In the genomic region with DNA sequence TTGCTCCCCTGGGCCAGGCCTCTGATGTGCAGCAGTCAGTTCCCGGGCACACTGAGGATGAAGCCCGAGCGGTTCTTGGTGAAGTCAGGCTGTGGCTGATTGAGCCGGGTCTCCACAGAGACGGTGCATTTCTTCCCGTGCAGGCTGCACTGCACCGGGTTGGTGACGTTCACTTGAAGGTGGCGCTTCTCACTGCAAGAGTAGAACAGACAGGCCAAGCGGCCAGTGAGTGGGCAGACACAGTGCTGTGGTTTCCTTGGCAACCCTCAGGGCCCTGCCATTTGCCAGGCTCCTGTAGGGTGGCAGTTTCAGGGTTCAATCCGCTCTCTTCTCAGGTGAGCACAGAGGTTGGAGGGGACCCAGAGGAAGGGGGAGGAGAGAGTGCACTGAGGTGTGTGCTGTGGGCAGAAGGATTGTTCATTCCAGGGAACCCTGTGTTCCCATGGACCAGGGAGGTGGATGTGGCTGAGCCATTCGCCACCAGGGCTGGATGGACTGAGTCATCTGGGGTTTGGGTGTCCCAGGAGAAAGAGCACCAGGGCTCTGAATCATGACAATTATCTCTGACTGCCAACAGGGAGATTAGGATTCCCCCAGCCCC, we compare ENCODE assay signal across 8 mouse cellular contexts. TPM values are rescaled to one million over a fixed set of nuclear protein-coding genes. Genes with fewer than 3 reads are reported as not detected.
DNase-seq lines count a peak whose midpoint lies in the region; ATAC-seq and TF ChIP-seq lines count a peak whose summit lies in the region.

No protein-coding gene starts in this region.

- peak; percentile 30; the same call in 1 of the 2 replicates for ATAC-seq in embryonic facial prominence, embryonic 14.5 days (ENCODE audit: low read depth)
- ATAC-seq in monocyte, adult 5-6 weeks (replicated peaks; ENCODE audit: insufficient number of reproducible peaks, low FRiP score, low TSS enrichment, poor library complexity, severe bottlenecking): no peak

- no peaks in the 10 kb centered on the region for H3K36me3 ChIP-seq in embryonic facial prominence, embryonic 14.5 days (ENCODE audit: control insufficient read depth, insufficient read depth, low read length)
- H3K36me3 ChIP-seq in myocyte (ENCODE audit: control insufficient read depth, insufficient read depth): peaks cover 9% of the 10 kb centered on the region

- no peak overlapping the region for H3K4me3 ChIP-seq in embryonic facial prominence, embryonic 14.5 days (ENCODE audit: low read depth, low read length)
- H3K4me3 ChIP-seq in myocyte: peak overlapping the region; percentile 1

- no peak overlapping the region for H3ac ChIP-seq in myocyte (ENCODE audit: control insufficient read depth, insufficient read length)

- peak; percentile 81 for DNase-seq in layer of hippocampus, adult 11-12 months (ENCODE audit: low spot score)
- DNase-seq in layer of hippocampus, adult 9-10 months (ENCODE audit: low spot score): no peak
- no peak for DNase-seq in embryonic facial prominence, embryonic 14.5 days (ENCODE audit: low spot score)
- peak; percentile 84 to 88 for DNase-seq in layer of hippocampus, adult 8-10 months (ENCODE audit: low spot score in 2 of 2)
- DNase-seq in adipocyte (ENCODE audit: low spot score): no peak
- no peak for DNase-seq in kidney, adult 9 months

- H3K4me1 ChIP-seq in embryonic facial prominence, embryonic 14.5 days (ENCODE audit: control insufficient read depth, insufficient read depth, low read length): peaks cover 11% of the 10 kb centered on the region

- H3K79me2 ChIP-seq in myocyte (ENCODE audit: control insufficient read depth, insufficient read depth): peaks cover 23% of the 10 kb centered on the region

- H3K9ac ChIP-seq in embryonic facial prominence, embryonic 14.5 days (ENCODE audit: low read depth, low read length): no peak overlapping the region

- H3K27me3 ChIP-seq in embryonic facial prominence, embryonic 14.5 days (replicated peaks; ENCODE audit: control insufficient read depth, insufficient read depth, low read length): no peaks in the 10 kb centered on the region
- no peaks in the 10 kb centered on the region for H3K27me3 ChIP-seq in myocyte (ENCODE audit: control insufficient read depth, insufficient read depth, insufficient read length)

- no peak for TF ChIP-seq POLR2A in myocyte (IDR thresholded peaks at IDR 0.05; ENCODE audit: insufficient read length, low read depth)

- no peaks in the 10 kb centered on the region for H3K9me3 ChIP-seq in embryonic facial prominence, embryonic 14.5 days (ENCODE audit: control insufficient read depth, low read length)

- 48% methylated on average over 7 of the region's 12 CpGs for WGBS in embryonic facial prominence, embryonic 14.5 days

- H3K4me2 ChIP-seq in embryonic facial prominence, embryonic 14.5 days (ENCODE audit: low read depth, low read length): no peak overlapping the region
- H3K4me2 ChIP-seq in myocyte (ENCODE audit: low read depth): peak overlapping the region; percentile 86

- no peak overlapping the region for H3K27ac ChIP-seq in embryonic facial prominence, embryonic 14.5 days (replicated peaks; ENCODE audit: low read depth, low read length)

TF ChIP-seq in myocyte, 11 proteins besides CTCF, POLR2A, EP300 and RAD21:
- TF ChIP-seq E2F4 (IDR thresholded peaks at IDR 0.05; ENCODE audit: insufficient read depth) (peak; percentile 56), MYOG (IDR thresholded peaks at IDR 0.05; ENCODE audit: control insufficient read depth in 1 of 3, insufficient read depth in 1 of 3, insufficient read length in 2 of 3, low read depth in 2 of 3) (no peak), USF1 (IDR thresholded peaks at IDR 0.05; ENCODE audit: low read depth) (no peak), MYOD1 (IDR thresholded peaks at IDR 0.05; ENCODE audit: control insufficient read depth in 1 of 3, insufficient read length in 2 of 3, low read depth in 2 of 3) (peak in 1 of 3 experiments; percentile 46)
TF ChIP-seq in myocyte: peak in this region for 2.

RNA-seq across cellular contexts. Expression of a gene that starts 7.5 kb away (rescaled TPM):
- 4.9 and 5.1 TPM in 2 replicates for polyA plus RNA-seq in embryonic facial prominence, embryonic 14.5 days (2014; fragmentation: Nextera tagmentation; extraction: Ambion mirVana)
- 100 to 1,000 TPM; 180 to 207 (median 189) TPM for total RNA-seq in layer of hippocampus, adult 8-10 months (2022)
- polyA plus RNA-seq in myocyte (2012; fragmentation: generic; extraction: Trizol): 11.3 TPM
- total RNA-seq in monocyte, adult 5-6 weeks (2017): 0.49 to 3.8 TPM (median 2.4 TPM) in 3 replicates

RNA-seq across cellular contexts. Expression of a gene that starts 55.9 kb away (rescaled TPM):
- polyA plus RNA-seq in embryonic facial prominence, embryonic 14.5 days (2014; fragmentation: Nextera tagmentation; extraction: Ambion mirVana): 264 and 294 TPM in 2 replicates
- 100 to 1,000 TPM; 105 to 116 (median 107) TPM for total RNA-seq in layer of hippocampus, adult 8-10 months (2022)
- polyA plus RNA-seq in myocyte (2012; fragmentation: generic; extraction: Trizol): 74.9 TPM
- 47.1 to 87.8 TPM (median 55.9 TPM) in 3 replicates for total RNA-seq in monocyte, adult 5-6 weeks (2017)

Comparison
In these comparisons a context has a peak if more than half of its experiments do, and no peak if none do; other contexts are left out.
1. DNase-seq: peak in layer of hippocampus, adult 11-12 months (single experiment) and layer of hippocampus, adult 8-10 months (2 of 2); none in layer of hippocampus, adult 9-10 months (single experiment), embryonic facial prominence, embryonic 14.5 days (single experiment), adipocyte (single experiment) and kidney, adult 9 months (single experiment).
2. RNA of a gene that starts 7.5 kb away (total RNA-seq): 180 to 207 TPM in layer of hippocampus, adult 8-10 months; 0.49 to 3.8 TPM in monocyte, adult 5-6 weeks; every median in the first group is over 10 times any median in the second.